Mouse (Mus musculus): Measurements from ENCODE around the gene Gm4869. TPM values are rescaled to one million over a fixed set of nuclear protein-coding genes. Genes with fewer than 3 reads are reported as not detected.
"Not testable (repeated sequence)": the region's sequence is repeated elsewhere in the genome, so short reads cannot be mapped to it uniquely, and the experiment has no call there.

Gm4869 gene
- polyA plus RNA-seq, 1 experiment from 2014 or later = not detected

DNA sequence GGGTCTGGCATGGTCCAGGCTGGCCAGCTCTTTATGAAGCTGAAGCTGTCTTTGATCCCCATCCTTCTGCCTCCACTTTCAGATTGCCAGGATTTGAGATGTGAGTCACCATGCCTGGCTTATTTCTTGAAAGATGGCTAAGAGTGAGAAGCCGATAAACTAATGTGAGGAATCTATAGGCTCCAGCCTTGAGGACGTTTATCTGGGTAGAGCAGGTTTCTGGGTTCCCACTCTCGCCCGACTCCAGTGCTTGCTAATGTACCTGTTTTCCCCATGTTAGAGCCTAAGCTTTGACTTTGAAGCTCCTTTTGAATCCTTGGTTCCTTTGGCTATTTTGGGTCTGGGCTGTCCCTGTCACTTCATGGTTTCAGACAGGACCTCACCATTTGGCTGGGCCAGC is 24.8 kb upstream of the Gm4869 start:
- H3K4me3 ChIP-seq = peak overlapping the region; percentile 100
- H3K9me3 ChIP-seq = no peaks in the 10 kb centered on the region
- H3K4me2 ChIP-seq = peak overlapping the region; percentile 90
- no peak overlapping the region for H3K27ac ChIP-seq (replicated peaks)
- WGBS = 79% methylated on average over 4 of the region's 4 CpGs
- no peaks in the 10 kb centered on the region for H3K27me3 ChIP-seq
- ATAC-seq (ENCODE audit: low read depth) = no peak
- peaks cover 36% of the 10 kb centered on the region for H3K4me1 ChIP-seq (replicated peaks)
- peaks cover 13% of the 10 kb centered on the region for H3K36me3 ChIP-seq
- peak overlapping the region; percentile 98 for H3K9ac ChIP-seq

DNA sequence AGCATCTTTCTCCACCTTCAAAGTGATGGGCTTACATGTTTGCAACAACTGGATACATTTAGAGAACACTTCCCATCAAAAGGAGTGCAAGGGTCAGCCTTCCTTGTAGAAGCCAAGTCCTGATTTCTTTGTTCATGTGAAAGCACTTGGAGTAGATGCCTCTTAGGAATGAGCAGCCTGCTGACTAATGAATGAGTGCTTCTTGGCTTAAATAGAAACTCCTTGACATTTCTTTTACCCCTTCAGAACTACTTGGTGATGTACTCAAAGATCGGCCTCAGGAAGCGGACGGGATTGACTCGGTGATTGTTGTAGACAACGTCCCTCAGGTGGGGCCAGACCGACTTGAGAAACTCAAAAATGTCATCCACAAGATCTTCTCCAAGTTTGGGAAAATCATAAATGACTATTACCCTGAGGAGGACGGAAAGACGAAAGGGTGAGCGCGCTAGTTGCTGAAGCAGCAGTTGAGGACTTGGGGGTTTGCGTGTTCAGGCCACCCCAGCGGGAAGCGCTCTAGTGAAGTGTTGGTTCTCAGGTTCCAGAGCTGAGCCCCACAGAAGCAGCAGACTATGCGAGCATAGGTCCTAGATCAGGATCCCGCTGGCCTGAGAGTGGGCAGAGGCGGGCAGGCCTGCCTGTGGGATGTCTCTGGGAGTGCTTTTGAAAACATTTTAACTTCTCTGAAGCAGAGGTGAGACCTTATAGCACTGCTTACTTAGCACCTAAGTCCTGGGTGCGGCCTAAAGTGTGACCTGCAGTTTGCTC is 20.2 kb upstream of the Gm4869 start:
- H3K4me3 ChIP-seq = no peak overlapping the region
- H3K9me3 ChIP-seq = no peaks in the 10 kb centered on the region
- no peaks in the 10 kb centered on the region for H3K27me3 ChIP-seq
- peaks cover 54% of the 10 kb centered on the region for H3K36me3 ChIP-seq
- ATAC-seq (ENCODE audit: low read depth) = no peak
- H3K4me2 ChIP-seq = no peak overlapping the region
- no peak overlapping the region for H3K9ac ChIP-seq
- peaks cover 27% of the 10 kb centered on the region for H3K4me1 ChIP-seq (replicated peaks)
- no peak overlapping the region for H3K27ac ChIP-seq (replicated peaks)
- WGBS = 97% methylated on average over 17 of the region's 17 CpGs

DNA sequence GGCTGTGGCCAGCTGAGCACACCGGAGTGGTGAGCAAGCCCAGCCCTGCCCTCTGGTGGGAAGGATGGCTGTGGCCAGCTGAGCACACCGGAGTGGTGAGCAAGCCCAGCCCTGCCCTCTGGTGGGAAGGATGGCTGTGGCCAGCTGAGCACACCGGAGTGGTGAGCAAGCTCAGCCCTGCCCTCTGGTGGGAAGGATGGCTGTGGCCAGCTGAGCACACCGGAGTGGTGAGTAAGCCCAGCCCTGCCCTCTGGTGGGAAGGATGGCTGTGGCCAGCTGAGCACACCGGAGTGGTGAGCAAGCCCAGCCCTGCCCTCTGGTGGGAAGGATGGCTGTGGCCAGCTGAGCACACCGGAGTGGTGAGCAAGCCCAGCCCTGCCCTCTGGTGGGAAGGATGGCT is 6.3 kb upstream of the Gm4869 start:
- H3K27me3 ChIP-seq; H3K27ac ChIP-seq (replicated peaks); H3K4me3 ChIP-seq; ATAC-seq (ENCODE audit: low read depth); H3K4me1 ChIP-seq (replicated peaks); H3K9me3 ChIP-seq; H3K9ac ChIP-seq; H3K4me2 ChIP-seq: not testable (repeated sequence)
- H3K36me3 ChIP-seq = peaks cover 92% of the 10 kb centered on the region
- 83% methylated on average over 1 of the region's 6 CpGs for whole genome bisulfite sequencing

DNA sequence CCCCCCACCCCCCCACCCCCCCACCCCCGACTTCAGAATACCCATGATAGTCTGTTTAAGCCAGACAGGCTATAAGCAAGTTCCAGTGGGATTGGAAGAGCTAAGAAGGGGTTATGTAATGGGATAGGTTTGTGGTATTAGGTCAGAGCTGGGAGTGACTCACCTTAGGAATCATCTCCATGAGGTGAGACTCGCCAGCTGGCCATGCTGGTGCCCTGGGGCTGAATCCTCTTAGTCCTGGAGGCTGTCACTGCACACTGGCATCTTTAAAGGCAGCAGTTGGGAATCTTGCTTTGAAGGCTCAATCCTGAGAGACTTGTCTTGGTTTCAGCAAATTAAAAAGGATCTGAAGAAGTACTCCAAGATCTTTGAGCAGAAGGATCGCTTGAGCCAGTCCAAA is 4.0 kb upstream of the Gm4869 start:
- Histone ChIP-seq H3K4me1 (replicated peaks) (no peaks in the 10 kb centered on the region), H3K4me3 (no peak overlapping the region), H3K9ac (no peak overlapping the region), H3K27me3 (no peaks in the 10 kb centered on the region), H3K27ac (replicated peaks) (no peak overlapping the region), H3K9me3 (no peaks in the 10 kb centered on the region), H3K4me2 (no peak overlapping the region), H3K36me3 (peaks cover 90% of the 10 kb centered on the region)
- ATAC-seq (ENCODE audit: low read depth) = no peak
- 92% methylated on average over 3 of the region's 3 CpGs for WGBS

DNA sequence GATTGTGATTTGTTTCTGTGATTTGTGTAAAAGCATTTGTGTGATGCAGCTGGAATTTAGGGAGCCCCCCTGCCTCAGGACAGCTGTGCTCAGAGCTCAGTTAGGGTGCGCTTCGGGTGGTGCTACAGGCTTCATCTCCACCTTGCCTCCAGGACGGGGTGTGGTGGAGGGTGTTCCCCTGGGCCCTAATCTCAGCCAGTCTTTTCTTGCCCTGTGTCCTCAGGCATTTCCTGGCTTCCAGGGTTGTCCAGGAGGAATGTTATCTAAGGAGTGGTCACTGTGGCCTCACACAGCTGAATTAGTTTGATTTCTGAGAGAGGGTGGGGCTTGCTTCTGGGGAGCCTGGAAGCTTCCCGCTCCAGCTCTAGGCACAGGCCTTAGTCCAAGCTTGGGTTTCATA is 1.4 kb upstream of the Gm4869 start:
- Histone ChIP-seq H3K9ac (no peak overlapping the region), H3K27ac (replicated peaks) (no peak overlapping the region), H3K9me3 (no peaks in the 10 kb centered on the region), H3K36me3 (peaks cover 68% of the 10 kb centered on the region), H3K4me1 (replicated peaks) (no peaks in the 10 kb centered on the region), H3K4me3 (no peak overlapping the region), H3K4me2 (no peak overlapping the region), H3K27me3 (no peaks in the 10 kb centered on the region)
- WGBS = 93% methylated on average over 4 of the region's 4 CpGs
- no peak for ATAC-seq (ENCODE audit: low read depth)

DNA sequence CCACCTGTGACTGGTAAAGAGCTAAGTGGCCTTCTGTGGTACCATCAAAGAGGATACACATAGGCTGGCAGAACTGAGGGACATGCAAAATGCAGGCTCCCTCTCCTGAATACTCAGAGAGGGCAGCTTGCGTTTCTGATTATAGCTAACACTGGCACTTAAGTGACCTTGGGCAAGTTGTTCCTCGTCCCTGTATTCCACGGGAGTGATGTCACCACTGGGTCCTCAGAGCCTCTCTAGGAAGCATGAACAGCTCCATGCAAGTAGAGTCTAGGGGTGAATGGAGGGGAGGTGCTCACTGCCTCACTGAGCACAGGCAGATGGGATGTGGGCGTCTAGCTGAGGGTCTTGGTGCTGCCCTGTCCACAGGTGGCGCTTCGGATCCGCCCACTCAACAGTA is 609 bp downstream of the Gm4869 start:
- Histone ChIP-seq H3K9ac (no peak overlapping the region), H3K4me1 (replicated peaks) (no peaks in the 10 kb centered on the region), H3K4me2 (no peak overlapping the region), H3K27ac (replicated peaks) (no peak overlapping the region), H3K4me3 (no peak overlapping the region), H3K36me3 (peaks cover 51% of the 10 kb centered on the region), H3K27me3 (no peaks in the 10 kb centered on the region), H3K9me3 (no peaks in the 10 kb centered on the region)
- WGBS = 80% methylated on average over 7 of the region's 7 CpGs
- ATAC-seq (ENCODE audit: low read depth) = no peak

DNA sequence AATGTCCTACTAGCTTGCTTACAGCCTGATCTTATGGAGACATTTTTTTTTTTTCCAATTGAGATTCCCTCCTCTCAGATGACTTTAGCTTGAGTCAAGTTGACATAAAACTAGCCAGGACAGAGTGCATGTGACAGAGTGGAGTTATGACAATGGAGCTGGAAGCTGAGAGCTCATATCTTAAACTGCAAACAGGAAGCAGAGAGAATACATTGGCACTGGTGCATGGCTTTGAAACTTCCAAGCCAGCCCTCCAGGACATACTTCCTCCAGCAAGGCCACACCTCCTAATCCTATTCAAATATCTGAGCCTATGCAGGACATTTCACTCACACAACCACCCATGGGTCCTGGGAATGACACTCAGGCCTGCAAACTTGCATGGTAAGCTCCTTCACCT is 9.0 kb downstream of the Gm4869 start:
- Histone ChIP-seq H3K4me2 (no peak overlapping the region), H3K27me3 (no peaks in the 10 kb centered on the region), H3K9me3 (no peaks in the 10 kb centered on the region), H3K4me3 (no peak overlapping the region), H3K9ac (no peak overlapping the region), H3K36me3 (no peaks in the 10 kb centered on the region), H3K4me1 (replicated peaks) (0 out of 2 replicates have a peak, but pooled peaks cover 4% of the 10 kb centered on the region), H3K27ac (replicated peaks) (no peak overlapping the region)
- no peak for ATAC-seq (ENCODE audit: low read depth)

DNA sequence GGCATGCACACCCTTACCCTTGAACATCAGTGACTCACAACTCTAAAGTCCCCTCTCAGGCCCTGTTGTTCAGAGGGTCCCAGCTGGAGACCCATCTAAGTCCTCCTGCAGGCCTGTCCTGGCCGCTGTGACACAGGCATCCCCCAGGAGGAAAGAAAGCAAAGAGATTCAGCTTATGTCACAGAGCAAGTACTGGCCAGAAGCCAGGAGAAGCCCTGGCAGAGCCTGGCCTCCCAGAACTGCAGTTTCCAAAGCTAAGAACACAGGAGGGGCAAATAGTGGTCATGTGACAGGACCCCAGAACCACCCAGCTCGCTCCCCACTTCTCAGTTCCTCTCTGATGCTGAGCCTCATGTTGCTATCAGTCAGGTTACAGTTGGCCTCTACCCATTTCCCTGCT is 10.0 kb downstream of the Gm4869 start:
- no peak for ATAC-seq (ENCODE audit: low read depth)
- H3K4me2 ChIP-seq = no peak overlapping the region
- H3K27me3 ChIP-seq = no peaks in the 10 kb centered on the region
- H3K9me3 ChIP-seq = no peaks in the 10 kb centered on the region
- 0 out of 2 replicates have a peak, but pooled peaks cover 4% of the 10 kb centered on the region for H3K4me1 ChIP-seq (replicated peaks)
- H3K9ac ChIP-seq = no peak overlapping the region
- H3K4me3 ChIP-seq = no peak overlapping the region
- H3K36me3 ChIP-seq = no peaks in the 10 kb centered on the region
- H3K27ac ChIP-seq (replicated peaks) = no peak overlapping the region
- 54% methylated on average over 2 of the region's 2 CpGs for WGBS

DNA sequence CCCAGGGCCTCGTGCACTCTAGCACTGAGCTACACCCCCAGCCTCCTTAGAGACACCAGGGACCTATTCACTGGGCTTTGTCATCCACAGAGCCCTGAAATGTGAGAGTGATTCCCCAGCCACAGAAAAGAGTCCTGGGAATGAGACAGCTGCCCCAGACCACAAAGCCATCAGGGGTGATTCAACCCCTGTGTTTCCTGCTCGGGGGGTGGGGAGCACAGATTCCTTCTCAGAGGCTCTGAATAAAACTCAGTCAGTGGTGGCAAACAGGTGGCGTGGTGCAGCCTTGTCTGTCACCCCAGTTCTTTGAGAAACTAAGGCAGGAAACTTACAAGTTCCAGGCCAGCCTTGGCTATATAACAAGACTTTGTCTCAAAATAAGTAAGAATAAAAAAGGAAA is 16.0 kb downstream of the Gm4869 start:
- H3K27me3 ChIP-seq = no peaks in the 10 kb centered on the region
- WGBS = 70% methylated on average over 3 of the region's 3 CpGs
- no peak for ATAC-seq (ENCODE audit: low read depth)

DNA sequence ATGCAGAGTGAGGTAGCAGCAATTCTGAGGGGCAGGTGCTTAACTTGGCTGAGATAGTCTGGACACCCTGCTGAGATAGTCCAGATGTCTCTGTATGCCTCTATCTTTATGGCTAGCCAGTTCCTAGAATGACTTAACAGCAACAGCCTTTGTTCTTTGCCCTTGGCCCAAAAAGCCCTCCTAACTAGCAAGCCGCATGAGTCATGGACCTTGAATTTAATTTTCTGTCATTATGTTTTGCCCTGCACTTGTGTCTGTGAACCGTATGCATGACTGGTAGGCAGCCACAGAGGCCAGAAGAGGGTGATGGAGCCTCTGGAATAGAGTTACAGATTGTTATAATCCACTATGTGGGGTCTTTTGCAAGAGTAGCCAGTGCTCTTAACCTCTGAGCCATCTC is 17.7 kb downstream of the Gm4869 start:
- H3K4me1 ChIP-seq (replicated peaks); H3K36me3 ChIP-seq; H3K9ac ChIP-seq; H3K27ac ChIP-seq (replicated peaks); H3K4me2 ChIP-seq; H3K9me3 ChIP-seq; H3K27me3 ChIP-seq; ATAC-seq (ENCODE audit: low read depth); H3K4me3 ChIP-seq: not testable (repeated sequence)
- WGBS = 79% methylated on average over 2 of the region's 2 CpGs

More for the DNA sequence above, 16.0 kb downstream of the Gm4869 start:
- H3K4me2 ChIP-seq = no peak overlapping the region
- H3K4me3 ChIP-seq = no peak overlapping the region
- H3K4me1 ChIP-seq (replicated peaks) = no peaks in the 10 kb centered on the region
- no peak overlapping the region for H3K9ac ChIP-seq
- H3K36me3 ChIP-seq = no peaks in the 10 kb centered on the region
- no peak overlapping the region for H3K27ac ChIP-seq (replicated peaks)
- peaks cover 10% of the 10 kb centered on the region; the same call in 1 of the 2 replicates for H3K9me3 ChIP-seq

DNA sequence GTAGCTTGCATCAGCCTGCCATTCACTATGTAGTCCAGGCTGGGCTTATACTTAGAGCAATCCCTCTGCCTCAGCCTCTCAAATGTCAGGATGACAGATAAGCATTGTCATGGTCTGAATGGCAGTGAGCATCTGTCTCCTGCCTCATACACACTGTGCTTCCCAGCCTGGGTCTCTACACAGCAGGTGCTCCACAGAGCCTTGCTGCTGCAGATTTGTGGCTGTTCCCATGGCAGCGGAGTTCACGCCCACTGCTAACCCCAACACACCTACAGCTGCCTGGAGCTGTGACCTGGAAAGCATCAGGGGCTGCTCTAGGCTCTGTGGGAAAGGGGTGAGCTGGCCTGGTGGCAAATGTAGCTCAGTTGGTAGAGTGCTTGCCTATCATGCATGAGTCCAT is 19.5 kb downstream of the Gm4869 start:
- no peak overlapping the region for H3K27ac ChIP-seq (replicated peaks)
- no peak for ATAC-seq (ENCODE audit: low read depth)
- no peaks in the 10 kb centered on the region for H3K4me1 ChIP-seq (replicated peaks)
- no peaks in the 10 kb centered on the region for H3K27me3 ChIP-seq
- 79% methylated on average over 2 of the region's 2 CpGs for WGBS
- no peak overlapping the region for H3K9ac ChIP-seq
- peaks cover 10% of the 10 kb centered on the region; the same call in 1 of the 2 replicates for H3K9me3 ChIP-seq
- H3K36me3 ChIP-seq = no peaks in the 10 kb centered on the region
- H3K4me3 ChIP-seq = no peak overlapping the region
- H3K4me2 ChIP-seq = no peak overlapping the region

DNA sequence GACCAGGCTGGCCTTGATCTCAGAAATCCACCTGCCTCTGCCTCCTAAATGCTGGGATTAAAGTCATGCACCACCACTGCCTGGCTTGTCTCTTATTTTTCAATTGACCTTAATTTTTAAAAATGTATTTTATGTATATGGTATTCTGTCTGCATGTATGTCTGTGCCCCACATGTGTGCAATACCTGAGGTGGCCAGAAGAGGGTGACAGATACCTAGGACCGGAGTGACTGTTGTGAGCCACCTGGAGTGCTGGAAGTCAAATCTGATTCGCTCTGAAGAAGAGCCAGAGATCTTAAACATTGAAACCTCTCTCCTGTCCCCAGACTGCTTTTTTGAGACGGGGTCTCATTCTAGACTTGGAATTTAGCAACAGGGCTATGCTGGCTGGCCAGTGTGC is 26.9 kb downstream of the Gm4869 start:
- no peaks in the 10 kb centered on the region for H3K4me1 ChIP-seq (replicated peaks)
- H3K4me2 ChIP-seq = no peak overlapping the region
- no peak overlapping the region for H3K9ac ChIP-seq
- 79% methylated on average over 3 of the region's 3 CpGs for WGBS
- no peaks in the 10 kb centered on the region for H3K9me3 ChIP-seq
- ATAC-seq (ENCODE audit: low read depth) = no peak
- H3K27ac ChIP-seq (replicated peaks) = no peak overlapping the region
- H3K4me3 ChIP-seq = no peak overlapping the region
- H3K27me3 ChIP-seq = no peaks in the 10 kb centered on the region
- no peaks in the 10 kb centered on the region for H3K36me3 ChIP-seq

DNA sequence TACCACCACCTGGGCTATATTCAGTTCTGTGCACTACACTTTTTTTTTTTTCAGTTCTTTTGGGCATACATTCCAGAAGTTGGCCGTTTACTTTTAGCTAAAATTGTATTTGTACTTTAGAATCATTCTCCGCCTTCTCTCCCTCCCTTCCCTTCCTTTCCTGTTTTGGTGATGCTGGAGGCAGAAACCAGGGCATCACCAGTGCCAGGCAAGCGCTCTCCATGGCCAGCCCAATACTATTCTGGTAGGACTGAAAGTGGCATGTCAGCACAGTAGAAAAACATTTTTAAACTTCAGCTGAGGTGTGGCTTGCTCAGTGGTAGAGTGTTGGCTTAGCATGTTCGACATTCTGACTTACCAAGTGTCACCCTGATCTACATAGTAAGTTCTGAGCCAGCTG is 36.0 kb downstream of the Gm4869 start:
- Histone ChIP-seq H3K36me3 (no peaks in the 10 kb centered on the region), H3K27me3 (no peaks in the 10 kb centered on the region), H3K9ac (no peak overlapping the region), H3K27ac (replicated peaks) (no peak overlapping the region), H3K4me3 (no peak overlapping the region), H3K9me3 (no peaks in the 10 kb centered on the region), H3K4me1 (replicated peaks) (no peaks in the 10 kb centered on the region), H3K4me2 (no peak overlapping the region)
- 81% methylated on average over 4 of the region's 4 CpGs for WGBS
- no peak for ATAC-seq (ENCODE audit: low read depth)

Data from neural tube, embryonic 13.5 days (tissue).